Mouse (Mus musculus) neural tube, embryonic 11.5 days (tissue): Measurements from ENCODE around the gene Best2. TPM values are rescaled to one million over a fixed set of nuclear protein-coding genes. Genes with fewer than 3 reads are reported as not detected.

Source experiments
- ATAC-seq: fragments of 200-750 bp; cut with Nextera tagmentation; 2 replicates; pipeline ENCODE4 v1.8.0; 2017; ENCODE audit warnings: moderate number of reproducible peaks, mild to moderate bottlenecking, moderate TSS enrichment, moderate library complexity; ENCODE audit not compliant: insufficient read depth, low FRiP score, low TSS enrichment
- DNase-seq: peaks from one replicate; pipeline ENCODE4 v3.0.0-alpha.2; 2015; ENCODE audit warnings: low spot score
- H3K27ac ChIP-seq: fragments of 300-500 bp; sonication (generic); 2 replicates; pipeline ENCODE4 v1.5.1; 2014; ENCODE audit warnings: low read depth, mild to moderate bottlenecking, low read length
- H3K27me3 ChIP-seq: fragments of 300-500 bp; sonication (generic); 2 replicates; pipeline ENCODE4 v1.6.1; 2014; ENCODE audit warnings: mild to moderate bottlenecking, low read length, mixed read lengths; ENCODE audit not compliant: control insufficient read depth, insufficient read depth
- H3K36me3 ChIP-seq: fragments of 300-500 bp; sonication (generic); 2 replicates; pipeline ENCODE4 v1.6.1; 2014; ENCODE audit warnings: mild to moderate bottlenecking, low read length, moderate library complexity, mixed read lengths; ENCODE audit not compliant: control insufficient read depth, insufficient read depth
- H3K4me1 ChIP-seq: fragments of 300-500 bp; sonication (generic); 2 replicates; pipeline ENCODE4 v1.6.1; 2014; ENCODE audit warnings: low read length, mixed read lengths; ENCODE audit not compliant: control insufficient read depth, insufficient read depth
- H3K4me2 ChIP-seq: fragments of 300-500 bp; sonication (generic); 2 replicates; pipeline ENCODE4 v1.6.1; 2014; ENCODE audit warnings: low read depth, mild to moderate bottlenecking, moderate library complexity
- H3K4me3 ChIP-seq: fragments of 300-500 bp; sonication (generic); 2 replicates; pipeline ENCODE4 v1.5.1; 2014; ENCODE audit warnings: low read depth, low read length
- H3K9ac ChIP-seq: fragments of 300-500 bp; sonication (generic); 2 replicates; pipeline ENCODE4 v1.6.1; 2014; ENCODE audit warnings: mild to moderate bottlenecking, low read length
- H3K9me3 ChIP-seq: fragments of 300-500 bp; sonication (generic); 2 replicates; pipeline ENCODE4 v1.6.1; 2016; ENCODE audit warnings: low read length; ENCODE audit not compliant: control insufficient read depth
- WGBS: fragments of 180-500 bp; shearing (Covaris S2); extraction: QIAGEN DNeasy Blood & Tissue Kit; methylation state at CpG from one replicate; pipeline ENCODE4 v1.1.7; 2014; 5-methylcytosine and 5-hydroxymethylcytosine counted together
- polyA plus RNA-seq: library from polyadenylated mRNA; unstranded; fragments of >200 nt; fragmentation: Nextera tagmentation; extraction: Ambion mirVana; gene quantifications from 2 replicates; pipeline ENCODE4 v1.2.1, GENCODE M21; 2014

Gene Best2
- polyA plus RNA-seq, 1 experiment from 2014 or later = not detected

DNA sequence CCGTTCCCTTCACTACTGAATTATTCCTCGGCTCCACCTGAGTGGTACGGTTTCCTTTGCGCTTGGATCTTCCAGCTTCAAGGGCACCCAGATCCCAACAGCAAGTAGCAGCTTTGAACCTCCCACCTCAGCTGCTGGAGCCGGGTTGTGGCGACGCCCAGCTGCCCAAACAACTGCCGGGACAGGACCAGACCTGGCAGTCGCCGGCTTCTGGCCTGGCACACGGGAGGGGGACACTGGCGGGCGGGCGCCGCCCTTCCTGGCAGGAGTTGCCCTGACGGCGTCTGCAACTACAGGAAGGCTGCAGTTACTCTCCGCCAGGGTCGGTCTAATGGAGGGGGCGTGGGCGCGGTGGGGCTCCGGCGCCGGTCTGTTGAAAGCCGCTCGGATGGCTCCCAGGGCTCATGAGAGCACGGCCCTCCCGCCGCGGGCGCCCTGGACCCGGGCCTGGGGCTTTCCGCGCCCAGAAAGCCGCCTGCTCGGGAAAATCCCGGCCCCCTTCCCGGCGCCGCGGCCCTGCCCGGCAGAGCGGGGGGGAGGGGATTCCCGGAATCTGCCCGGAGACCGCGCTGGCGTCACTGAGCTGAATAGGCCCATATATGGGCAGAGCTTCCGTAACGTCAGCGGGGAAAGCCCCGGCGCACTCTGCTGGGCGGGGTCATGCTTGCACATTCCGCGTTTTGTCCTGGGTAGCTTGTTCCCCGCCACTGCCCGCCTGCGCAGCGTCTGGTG lies 38.1 kb downstream of the Best2 start:
- Histone ChIP-seq H3K4me1 (peaks cover 36% of the 10 kb centered on the region), H3K27ac (no peak overlapping the region), H3K4me3 (peak overlapping the region; percentile 44), H3K27me3 (peaks cover 37% of the 10 kb centered on the region), H3K36me3 (no peaks in the 10 kb centered on the region; the same call in 1 of the 2 replicates), H3K4me2 (peak overlapping the region; percentile 79), H3K9ac (peak overlapping the region; percentile 23), H3K9me3 (no peaks in the 10 kb centered on the region)
- WGBS = under 1% methylated on average over 60 of the region's 61 CpGs
- ATAC-seq (peak; percentile 86), DNase-seq (peak; percentile 92)

GRCm38 (mm10) chr8:84975434-84975833 lies 38.9 kb downstream of the Best2 start:
- Histone ChIP-seq H3K27me3 (peaks cover 34% of the 10 kb centered on the region), H3K36me3 (no peaks in the 10 kb centered on the region; the same call in 1 of the 2 replicates), H3K4me3 (no peak overlapping the region), H3K9ac (no peak overlapping the region), H3K27ac (no peak overlapping the region), H3K9me3 (no peaks in the 10 kb centered on the region), H3K4me1 (peaks cover 40% of the 10 kb centered on the region), H3K4me2 (no peak overlapping the region)
- ATAC-seq (no peak), DNase-seq (peak; percentile 50)
- 33% methylated on average over 7 of the region's 7 CpGs for WGBS

GRCm38 (mm10) chr8:84974543-84975142 lies 39.7 kb downstream of the Best2 start:
- WGBS = 82% methylated on average over 8 of the region's 8 CpGs
- H3K9ac ChIP-seq = no peak overlapping the region
- no peak for ATAC-seq
- H3K27me3 ChIP-seq = peaks cover 27% of the 10 kb centered on the region
- H3K4me2 ChIP-seq = no peak overlapping the region
- peaks cover 34% of the 10 kb centered on the region for H3K4me1 ChIP-seq
- no peak for DNase-seq
- H3K4me3 ChIP-seq = no peak overlapping the region
- no peaks in the 10 kb centered on the region for H3K9me3 ChIP-seq
- H3K27ac ChIP-seq = no peak overlapping the region
- H3K36me3 ChIP-seq = no peaks in the 10 kb centered on the region; the same call in 1 of the 2 replicates

GRCm38 (mm10) chr8:84973803-84974542 lies 40.4 kb downstream of the Best2 start:
- Histone ChIP-seq H3K4me2 (no peak overlapping the region), H3K27me3 (peaks cover 21% of the 10 kb centered on the region), H3K4me3 (no peak overlapping the region), H3K9ac (no peak overlapping the region), H3K9me3 (no peaks in the 10 kb centered on the region), H3K36me3 (no peaks in the 10 kb centered on the region; the same call in 1 of the 2 replicates), H3K27ac (no peak overlapping the region), H3K4me1 (peaks cover 29% of the 10 kb centered on the region)
- peak; percentile 57 for DNase-seq
- 68% methylated on average over 4 of the region's 4 CpGs for WGBS
- ATAC-seq = no peak

- Histone ChIP-seq H3K27ac (no peak overlapping the region), H3K4me2 (no peak overlapping the region), H3K36me3 (no peaks in the 10 kb centered on the region; the same call in 1 of the 2 replicates), H3K9me3 (no peaks in the 10 kb centered on the region), H3K9ac (no peak overlapping the region), H3K4me1 (peaks cover 22% of the 10 kb centered on the region), H3K4me3 (no peak overlapping the region), H3K27me3 (peaks cover 13% of the 10 kb centered on the region)
- DNase-seq (no peak), ATAC-seq (no peak)
- WGBS = 94% methylated on average over 1 of the region's 1 CpGs
Measured at GRCm38 (mm10) chr8:84973079-84973478, 41.3 kb downstream of the Best2 start.

GRCm38 (mm10) chr8:84970913-84971312 lies 43.4 kb downstream of the Best2 start:
- Histone ChIP-seq H3K9ac (peak overlapping the region; percentile 97), H3K27ac (no peak overlapping the region), H3K4me2 (peak overlapping the region; percentile 83), H3K4me3 (peak overlapping the region; percentile 77), H3K27me3 (no peaks in the 10 kb centered on the region), H3K9me3 (no peaks in the 10 kb centered on the region), H3K4me1 (peaks cover 9% of the 10 kb centered on the region), H3K36me3 (no peaks in the 10 kb centered on the region; the same call in 1 of the 2 replicates)
- ATAC-seq = no peak
- whole genome bisulfite sequencing = 76% methylated on average over 5 of the region's 5 CpGs
- DNase-seq = no peak

- H3K27me3 ChIP-seq = no peaks in the 10 kb centered on the region
- peak overlapping the region; percentile 97 for H3K9ac ChIP-seq
- peaks cover 11% of the 10 kb centered on the region for H3K4me1 ChIP-seq
- H3K36me3 ChIP-seq = no peaks in the 10 kb centered on the region; the same call in 1 of the 2 replicates
- peak overlapping the region; percentile 83 for H3K4me2 ChIP-seq
- H3K27ac ChIP-seq = peak overlapping the region; percentile 74
- H3K9me3 ChIP-seq = no peaks in the 10 kb centered on the region
- 13% methylated on average over 21 of the region's 21 CpGs for WGBS
- ATAC-seq (no peak), DNase-seq (no peak)
- peak overlapping the region; percentile 77 for H3K4me3 ChIP-seq
Measured at GRCm38 (mm10) chr8:84970135-84970790, 44.1 kb downstream of the Best2 start.
